Mouse (Mus musculus): ENCODE measurements around the gene Srgap1. TPM values are rescaled to one million over a fixed set of nuclear protein-coding genes. Genes with fewer than 3 reads are reported as not detected.

The Srgap1 gene
- polyA plus RNA-seq, 1 experiment from 2014 or later, result 1.3 TPM

DNA sequence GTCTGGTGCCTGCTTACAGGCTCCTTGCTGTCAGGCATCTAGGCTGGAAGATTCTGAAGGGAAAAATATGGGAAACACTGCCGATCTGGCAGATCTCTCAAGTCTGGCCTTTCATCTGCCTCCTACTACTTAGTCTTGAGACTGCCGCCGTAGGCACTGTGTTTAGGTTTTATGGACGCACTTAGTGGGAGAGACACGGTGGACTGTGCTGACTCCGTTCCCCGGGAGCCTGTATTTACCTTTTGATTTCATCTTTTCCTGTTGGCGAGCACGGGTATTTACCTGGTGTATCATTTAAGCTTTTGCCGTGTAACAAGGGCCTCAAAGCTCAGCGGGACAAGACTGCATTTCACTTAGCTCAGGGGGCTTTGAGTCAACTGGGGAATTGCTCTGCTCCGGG is 131.6 kb downstream of the Srgap1 start:
- 65% methylated on average over 12 of the region's 12 CpGs for WGBS (ENCODE audit: insufficient replicate concordance)
- no peak overlapping the region for H3K9ac ChIP-seq
- DNase-seq (no peak), ATAC-seq (ENCODE audit: low read depth) (no peak)
- no peaks in the 10 kb centered on the region for H3K9me3 ChIP-seq (replicated peaks)
- H3K27ac ChIP-seq, result no peak overlapping the region
- H3K36me3 ChIP-seq, result no peaks in the 10 kb centered on the region
- no peak overlapping the region for H3K4me2 ChIP-seq
- no peaks in the 10 kb centered on the region for H3K27me3 ChIP-seq
- H3K4me1 ChIP-seq (replicated peaks), result no peaks in the 10 kb centered on the region; the same call in 1 of the 2 replicates
- no peak overlapping the region for H3K4me3 ChIP-seq (replicated peaks)

DNA sequence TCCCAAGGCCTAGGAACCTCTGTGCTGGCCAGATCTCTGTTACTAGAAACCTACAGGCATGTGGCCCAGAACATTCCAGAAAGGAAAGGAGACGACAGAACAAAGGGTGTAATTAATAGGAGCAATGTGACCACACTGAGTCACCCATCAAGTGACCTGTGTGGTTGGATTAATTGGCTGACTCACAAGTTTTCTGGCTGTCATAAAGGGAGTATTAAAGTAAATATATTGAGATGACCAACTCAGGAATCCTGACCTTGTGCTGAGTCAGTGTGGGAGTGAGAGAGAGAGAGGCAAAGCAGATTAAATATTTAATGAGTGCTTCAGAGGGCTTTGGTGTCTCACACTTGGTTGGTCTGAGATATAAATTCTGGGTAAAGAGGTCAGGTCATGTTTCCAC is 143.0 kb downstream of the Srgap1 start:
- H3K36me3 ChIP-seq, result no peaks in the 10 kb centered on the region
- H3K27me3 ChIP-seq, result no peaks in the 10 kb centered on the region
- no peak overlapping the region for H3K4me2 ChIP-seq
- WGBS (ENCODE audit: insufficient replicate concordance), result 58% methylated on average over 1 of the region's 1 CpGs
- DNase-seq (no peak), ATAC-seq (ENCODE audit: low read depth) (no peak)
- H3K27ac ChIP-seq, result no peak overlapping the region
- no peaks in the 10 kb centered on the region for H3K9me3 ChIP-seq (replicated peaks)
- H3K9ac ChIP-seq, result no peak overlapping the region
- no peak overlapping the region for H3K4me3 ChIP-seq (replicated peaks)
- no peaks in the 10 kb centered on the region for H3K4me1 ChIP-seq (replicated peaks)

DNA sequence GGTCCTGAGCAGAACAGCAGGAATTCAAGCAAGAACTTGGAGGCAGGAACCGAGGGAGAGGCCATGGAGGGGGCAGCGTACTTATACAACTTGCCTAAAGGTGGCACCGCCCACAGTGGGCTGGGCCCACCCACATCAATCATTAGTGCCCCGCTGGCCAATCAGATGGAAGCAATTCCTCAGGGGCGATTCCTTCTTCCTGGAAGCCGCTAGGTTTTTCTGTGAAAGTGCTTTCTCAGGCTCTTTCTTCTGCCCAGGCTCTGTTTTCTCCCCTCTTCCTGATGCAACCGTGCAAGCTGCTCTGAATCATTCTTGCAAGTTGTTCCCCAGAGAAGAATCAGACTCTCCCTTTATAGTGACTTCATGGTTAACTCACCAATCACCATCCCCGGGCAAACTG is 144.5 kb downstream of the Srgap1 start:
- Histone ChIP-seq H3K4me1 (replicated peaks) (no peaks in the 10 kb centered on the region), H3K27ac (no peak overlapping the region), H3K9ac (no peak overlapping the region), H3K4me2 (no peak overlapping the region), H3K27me3 (no peaks in the 10 kb centered on the region), H3K9me3 (replicated peaks) (no peaks in the 10 kb centered on the region), H3K36me3 (no peaks in the 10 kb centered on the region), H3K4me3 (replicated peaks) (no peak overlapping the region)
- 68% methylated on average over 8 of the region's 8 CpGs for WGBS (ENCODE audit: insufficient replicate concordance)
- ATAC-seq (ENCODE audit: low read depth), result no peak
- DNase-seq, result no peak

DNA sequence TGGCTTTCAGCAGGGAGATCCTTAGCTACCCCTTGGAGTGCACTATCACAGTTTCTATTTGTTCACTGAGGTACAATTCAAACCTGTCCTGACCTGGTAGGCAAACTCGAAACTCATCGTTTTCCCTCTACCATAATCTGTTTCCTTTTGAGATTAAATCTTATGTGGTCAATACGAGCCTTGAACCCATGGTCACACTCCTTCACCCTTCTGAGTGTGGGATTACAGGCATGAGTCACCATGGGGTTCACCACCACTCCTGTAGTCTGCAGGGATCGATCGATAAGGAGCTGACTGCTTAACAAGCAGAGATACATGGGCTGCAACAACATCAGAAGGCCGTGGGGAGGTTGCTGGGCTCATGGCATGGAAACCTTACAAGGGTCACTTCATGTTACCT is 146.3 kb downstream of the Srgap1 start:
- no peak overlapping the region for H3K4me3 ChIP-seq (replicated peaks)
- no peak overlapping the region for H3K4me2 ChIP-seq
- DNase-seq, result no peak
- H3K9me3 ChIP-seq (replicated peaks), result no peaks in the 10 kb centered on the region
- no peaks in the 10 kb centered on the region for H3K27me3 ChIP-seq
- H3K9ac ChIP-seq, result no peak overlapping the region
- WGBS (ENCODE audit: insufficient replicate concordance), result 47% methylated on average over 6 of the region's 6 CpGs
- no peak overlapping the region for H3K27ac ChIP-seq
- no peak for ATAC-seq (ENCODE audit: low read depth)
- no peaks in the 10 kb centered on the region for H3K36me3 ChIP-seq
- no peaks in the 10 kb centered on the region for H3K4me1 ChIP-seq (replicated peaks)

DNA sequence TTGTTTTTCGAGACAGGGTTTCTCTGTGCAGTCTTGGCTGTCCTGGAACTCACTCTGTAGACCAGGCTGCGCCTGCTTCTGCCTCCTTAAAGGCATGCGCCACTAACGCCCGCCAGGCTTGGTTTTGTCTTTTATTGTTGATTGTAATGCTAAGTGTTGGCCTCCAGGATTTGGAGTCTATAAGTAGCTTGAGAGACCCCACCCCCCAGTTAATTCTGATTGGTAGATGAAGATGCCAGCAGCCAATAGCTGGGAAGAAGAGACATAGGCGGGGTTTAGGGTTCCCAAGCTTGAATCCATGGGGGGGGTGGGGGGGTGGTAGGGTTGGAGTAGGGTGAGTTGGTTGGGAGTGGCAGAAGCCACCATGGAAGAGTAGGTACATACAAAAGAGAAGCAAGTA is 147.4 kb downstream of the Srgap1 start:
- no peak for DNase-seq
- H3K4me1 ChIP-seq (replicated peaks), result no peaks in the 10 kb centered on the region
- no peak overlapping the region for H3K27ac ChIP-seq
- no peak for ATAC-seq (ENCODE audit: low read depth)
- no peaks in the 10 kb centered on the region for H3K27me3 ChIP-seq
- no peak overlapping the region for H3K9ac ChIP-seq
- no peaks in the 10 kb centered on the region for H3K36me3 ChIP-seq
- no peak overlapping the region for H3K4me3 ChIP-seq (replicated peaks)
- no peak overlapping the region for H3K4me2 ChIP-seq
- H3K9me3 ChIP-seq (replicated peaks), result no peaks in the 10 kb centered on the region
- 77% methylated on average over 6 of the region's 6 CpGs for WGBS (ENCODE audit: insufficient replicate concordance)

DNA sequence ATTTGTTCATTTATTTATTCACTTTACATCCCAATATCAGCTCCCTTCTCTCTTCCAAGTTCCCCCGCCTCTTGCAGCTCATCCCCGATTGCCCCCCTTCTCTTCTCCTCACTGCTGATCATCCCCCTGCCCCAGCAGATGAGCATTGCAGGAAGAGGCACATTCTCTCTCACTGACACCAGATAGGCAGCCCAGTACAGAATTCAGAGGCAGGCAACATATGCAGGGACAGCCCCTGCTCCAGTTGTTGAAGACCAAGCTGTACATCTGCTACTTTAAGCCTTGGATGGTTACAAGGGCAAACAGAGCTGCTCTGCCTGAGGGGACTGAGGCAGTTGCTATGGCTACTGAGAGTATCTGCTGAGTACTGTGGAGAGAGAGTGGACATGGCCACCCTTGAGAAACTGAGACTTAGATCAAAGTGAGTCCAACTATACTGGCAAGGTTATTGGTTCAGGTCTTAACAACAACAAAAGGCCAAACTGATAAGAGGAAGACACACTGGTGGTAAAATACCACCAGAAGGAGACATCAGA is 149.2 kb downstream of the Srgap1 start:
- Histone ChIP-seq H3K4me3 (replicated peaks) (no peak overlapping the region), H3K9me3 (replicated peaks) (no peaks in the 10 kb centered on the region), H3K4me2 (no peak overlapping the region), H3K4me1 (replicated peaks) (no peaks in the 10 kb centered on the region), H3K36me3 (no peaks in the 10 kb centered on the region), H3K27ac (no peak overlapping the region), H3K27me3 (no peaks in the 10 kb centered on the region), H3K9ac (no peak overlapping the region)
- DNase-seq, result no peak
- 95% methylated on average over 2 of the region's 2 CpGs for WGBS (ENCODE audit: insufficient replicate concordance)
- ATAC-seq (ENCODE audit: low read depth), result no peak

DNA sequence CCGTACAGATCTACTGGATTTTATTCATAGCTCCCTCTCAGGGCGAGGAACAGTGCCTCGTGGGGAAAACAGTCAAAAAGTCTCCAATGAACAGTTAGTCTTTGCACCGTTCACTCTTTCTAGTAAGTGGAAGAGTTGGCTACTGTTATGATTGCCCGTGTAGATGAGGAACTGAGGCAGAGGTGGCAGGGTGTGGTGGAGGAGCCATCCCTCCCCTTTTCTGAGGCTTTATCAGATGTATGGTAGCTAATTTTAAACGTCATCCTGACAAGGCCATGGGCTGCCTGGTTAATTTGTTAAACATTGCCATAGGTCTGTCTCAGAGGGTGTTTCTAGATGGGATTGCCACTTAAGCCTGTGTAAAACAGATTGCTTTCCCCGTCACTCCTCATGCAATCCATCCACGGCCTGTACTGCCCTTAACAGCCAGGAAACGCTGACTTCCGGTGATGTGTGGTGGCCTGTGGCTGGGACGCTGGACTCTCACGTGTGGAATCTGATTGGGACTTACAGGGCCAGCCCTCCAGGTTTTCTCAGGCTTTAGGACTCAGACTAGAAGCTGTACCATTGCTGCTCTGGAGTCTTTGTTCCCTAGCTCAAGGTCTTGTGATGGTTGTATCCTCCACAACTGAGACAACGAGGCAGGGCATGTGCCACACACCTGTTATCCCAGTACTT is 155.6 kb downstream of the Srgap1 start:
- ATAC-seq (ENCODE audit: low read depth) (no peak), DNase-seq (no peak)
- Histone ChIP-seq H3K9me3 (replicated peaks) (no peaks in the 10 kb centered on the region), H3K36me3 (no peaks in the 10 kb centered on the region), H3K4me3 (replicated peaks) (no peak overlapping the region), H3K27me3 (no peaks in the 10 kb centered on the region), H3K4me2 (no peak overlapping the region), H3K9ac (no peak overlapping the region), H3K4me1 (replicated peaks) (peaks cover 2% of the 10 kb centered on the region; the same call in 1 of the 2 replicates), H3K27ac (no peak overlapping the region)
- 26% methylated on average over 13 of the region's 13 CpGs for WGBS (ENCODE audit: insufficient replicate concordance)

DNA sequence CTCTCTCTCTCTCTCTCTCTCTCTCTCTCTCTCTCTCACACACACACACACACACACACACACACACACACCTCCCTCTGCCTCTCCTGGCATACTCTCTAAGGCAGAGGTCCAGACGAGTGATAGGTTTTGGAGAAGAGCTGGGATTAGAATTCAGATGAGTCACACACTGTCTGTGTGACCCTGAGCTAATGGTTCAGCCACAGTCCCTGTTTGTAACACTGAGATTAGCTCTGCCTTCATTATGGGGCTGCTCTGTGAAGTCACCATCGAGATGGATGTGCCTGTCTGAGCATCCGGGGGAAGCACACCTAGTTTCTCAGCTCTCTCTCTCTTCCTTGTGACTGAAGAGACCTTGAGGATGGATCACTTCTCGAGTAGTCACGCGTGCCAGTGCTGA is 157.1 kb downstream of the Srgap1 start:
- Histone ChIP-seq H3K4me3 (replicated peaks) (no peak overlapping the region), H3K9ac (no peak overlapping the region), H3K4me1 (replicated peaks) (peaks cover 5% of the 10 kb centered on the region; the same call in 1 of the 2 replicates), H3K36me3 (no peaks in the 10 kb centered on the region), H3K9me3 (replicated peaks) (no peaks in the 10 kb centered on the region), H3K4me2 (no peak overlapping the region), H3K27me3 (no peaks in the 10 kb centered on the region), H3K27ac (no peak overlapping the region)
- ATAC-seq (ENCODE audit: low read depth) (no peak), DNase-seq (no peak)
- 63% methylated on average over 6 of the region's 6 CpGs for WGBS (ENCODE audit: insufficient replicate concordance)

DNA sequence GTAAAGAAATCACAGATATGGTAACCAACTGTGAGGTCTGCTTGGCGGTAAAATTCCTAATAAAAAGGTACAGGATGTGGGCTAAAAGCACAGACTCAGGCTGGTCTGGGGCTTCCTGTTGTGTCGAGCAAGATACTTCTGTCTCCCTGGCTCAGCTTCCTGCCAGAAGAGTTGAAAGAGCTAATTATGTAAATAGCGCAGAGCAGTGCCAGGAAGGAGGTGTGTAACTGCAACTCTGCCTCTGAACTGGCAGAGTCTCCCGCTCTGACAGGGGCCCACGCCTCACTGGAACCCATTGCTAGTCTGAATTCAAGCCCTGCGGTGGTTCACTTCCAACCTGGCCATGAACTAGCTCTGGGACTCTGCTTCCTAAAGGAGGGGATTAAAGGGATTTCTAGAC is 160.3 kb downstream of the Srgap1 start:
- no peak overlapping the region for H3K4me3 ChIP-seq (replicated peaks)
- ATAC-seq (ENCODE audit: low read depth) (no peak), DNase-seq (no peak)
- no peaks in the 10 kb centered on the region for H3K27me3 ChIP-seq
- no peak overlapping the region for H3K27ac ChIP-seq
- no peaks in the 10 kb centered on the region for H3K9me3 ChIP-seq (replicated peaks)
- no peak overlapping the region for H3K4me2 ChIP-seq
- H3K4me1 ChIP-seq (replicated peaks), result peaks cover 5% of the 10 kb centered on the region; the same call in 1 of the 2 replicates
- WGBS (ENCODE audit: insufficient replicate concordance), result 9% methylated on average over 6 of the region's 6 CpGs
- H3K9ac ChIP-seq, result no peak overlapping the region
- no peaks in the 10 kb centered on the region for H3K36me3 ChIP-seq

DNA sequence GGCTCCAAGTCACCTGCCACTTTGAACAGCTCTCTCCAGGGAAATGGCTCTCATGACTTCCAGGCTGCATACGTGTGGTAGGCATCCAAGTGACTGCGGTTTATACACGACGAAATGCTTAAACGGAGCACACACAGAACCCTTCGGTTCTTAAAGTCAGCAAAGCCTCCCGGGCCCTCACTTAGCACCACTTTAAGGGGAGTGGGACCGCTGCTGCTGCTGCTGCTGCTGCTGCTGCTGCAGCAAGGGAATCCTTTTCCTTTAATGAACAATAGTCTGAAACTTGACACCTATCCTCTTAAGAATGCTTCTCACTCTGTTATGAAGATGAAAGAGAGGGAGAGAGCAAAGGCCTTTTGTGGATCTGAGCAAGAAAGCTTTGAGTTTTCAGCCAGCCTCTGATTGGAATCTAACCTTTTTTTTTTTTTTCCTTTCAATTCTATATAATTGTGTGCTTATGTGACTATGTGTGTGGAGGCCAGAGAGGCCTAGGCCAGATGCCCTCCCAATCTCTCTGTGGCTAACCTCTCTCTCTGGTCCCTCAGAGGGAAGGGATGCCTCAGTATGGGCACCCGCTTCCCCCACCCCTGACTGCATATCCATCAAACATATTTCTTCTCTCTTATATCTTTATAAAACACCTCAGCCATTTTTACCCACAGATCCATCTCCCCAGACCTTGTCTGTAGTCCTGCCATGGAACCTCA is 161.4 kb downstream of the Srgap1 start:
- no peak overlapping the region for H3K4me3 ChIP-seq (replicated peaks)
- DNase-seq (no peak), ATAC-seq (ENCODE audit: low read depth) (no peak)
- H3K27me3 ChIP-seq, result no peaks in the 10 kb centered on the region
- no peaks in the 10 kb centered on the region for H3K9me3 ChIP-seq (replicated peaks)
- 0 out of 2 replicates have a peak, but pooled peaks cover 5% of the 10 kb centered on the region for H3K4me1 ChIP-seq (replicated peaks)
- 43% methylated on average over 9 of the region's 9 CpGs for WGBS (ENCODE audit: insufficient replicate concordance)
- no peaks in the 10 kb centered on the region for H3K36me3 ChIP-seq
- H3K27ac ChIP-seq, result no peak overlapping the region
- H3K9ac ChIP-seq, result no peak overlapping the region
- no peak overlapping the region for H3K4me2 ChIP-seq

DNA sequence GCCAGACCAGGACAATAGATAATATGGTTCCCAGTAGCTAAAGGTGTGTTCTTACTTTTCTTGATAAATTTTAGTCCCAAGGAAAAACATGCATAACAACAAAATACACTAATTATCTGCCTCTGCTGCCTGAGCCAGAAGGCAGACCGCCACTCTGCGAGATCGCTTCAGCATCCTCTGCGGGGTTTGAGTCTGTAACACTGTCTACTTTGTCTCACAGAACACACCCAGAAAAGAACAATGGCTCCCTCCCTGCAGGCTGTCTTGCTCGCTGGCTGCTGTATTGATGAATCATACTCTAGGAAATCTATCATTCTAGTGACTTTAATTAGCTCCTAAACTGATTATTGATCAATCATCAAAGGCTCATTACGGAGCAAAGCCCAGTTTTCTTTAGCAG is 164.7 kb downstream of the Srgap1 start:
- 65% methylated on average over 6 of the region's 6 CpGs for WGBS (ENCODE audit: insufficient replicate concordance)

DNA sequence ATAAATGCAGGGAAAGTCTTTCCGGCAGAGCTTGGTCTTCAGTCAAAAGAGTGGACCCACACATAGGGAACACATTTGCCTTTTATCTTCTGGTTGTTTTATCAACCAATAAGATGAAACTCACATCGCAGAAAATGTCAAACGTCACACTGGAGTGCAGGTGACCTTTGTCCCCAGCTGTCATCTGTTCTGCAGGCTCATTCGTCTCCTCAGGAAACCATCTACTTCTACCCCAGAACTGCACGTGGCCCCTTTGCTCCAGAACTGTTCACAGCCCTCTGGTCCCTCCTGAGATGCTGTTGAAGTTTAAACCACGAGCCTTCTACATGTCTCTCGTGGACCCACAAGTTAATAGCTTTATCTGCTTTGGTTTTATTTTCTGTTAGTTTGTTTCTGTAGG is 168.3 kb downstream of the Srgap1 start:
- Histone ChIP-seq H3K36me3 (no peaks in the 10 kb centered on the region), H3K9me3 (replicated peaks) (no peaks in the 10 kb centered on the region), H3K27me3 (no peaks in the 10 kb centered on the region), H3K27ac (no peak overlapping the region), H3K9ac (no peak overlapping the region), H3K4me2 (no peak overlapping the region), H3K4me1 (replicated peaks) (no peaks in the 10 kb centered on the region), H3K4me3 (replicated peaks) (no peak overlapping the region)
- no peak for ATAC-seq (ENCODE audit: low read depth)
- WGBS (ENCODE audit: insufficient replicate concordance), result 37% methylated on average over 7 of the region's 7 CpGs
- DNase-seq, result no peak

More for the DNA sequence above, 164.7 kb downstream of the Srgap1 start:
- DNase-seq (no peak), ATAC-seq (ENCODE audit: low read depth) (no peak)
- Histone ChIP-seq H3K27me3 (no peaks in the 10 kb centered on the region), H3K4me3 (replicated peaks) (no peak overlapping the region), H3K9ac (no peak overlapping the region), H3K27ac (no peak overlapping the region), H3K4me1 (replicated peaks) (0 out of 2 replicates have a peak, but pooled peaks cover 5% of the 10 kb centered on the region), H3K4me2 (no peak overlapping the region), H3K36me3 (no peaks in the 10 kb centered on the region), H3K9me3 (replicated peaks) (no peaks in the 10 kb centered on the region)

Data from liver, embryonic 13.5 days (tissue).